Mouse (Mus musculus): ENCODE data around the gene Cipc.

Cipc gene

DNA sequence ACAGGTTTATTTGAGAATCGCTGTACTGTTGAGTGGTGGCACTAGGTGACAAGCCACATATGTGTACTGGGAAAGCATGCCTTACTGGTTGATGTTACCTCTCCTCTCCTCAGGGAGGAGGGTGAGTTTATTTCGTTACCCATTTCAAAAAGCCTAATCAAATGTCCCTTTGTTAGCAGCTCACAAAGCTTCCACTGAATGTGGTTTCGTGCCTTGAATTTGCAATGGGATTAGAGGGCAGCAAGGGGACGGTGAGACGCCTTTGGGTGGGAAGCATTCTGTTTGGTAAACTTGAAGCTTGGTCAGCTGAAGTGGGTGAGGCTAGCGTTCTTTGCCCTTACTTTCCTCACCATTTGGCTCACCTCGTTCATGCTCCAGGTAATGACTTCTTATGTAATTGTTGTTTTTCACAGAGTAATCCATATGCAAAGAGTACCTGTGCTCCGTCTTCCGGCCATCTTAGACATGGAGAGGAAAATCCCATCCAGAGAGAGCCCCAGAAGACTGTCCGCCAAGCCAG is 5.5 kb downstream of the Cipc start:
- in situ Hi-C loops (cut with MboI; ENCODE audit: unreplicated experiment in 2 of 2), result no loop called here

- in situ Hi-C loops (cut with MboI; ENCODE audit: unreplicated experiment in 2 of 2), result no loop called here
Measured at GRCm38 (mm10) chr12:86955894-86956293, 9.1 kb downstream of the Cipc start.

DNA sequence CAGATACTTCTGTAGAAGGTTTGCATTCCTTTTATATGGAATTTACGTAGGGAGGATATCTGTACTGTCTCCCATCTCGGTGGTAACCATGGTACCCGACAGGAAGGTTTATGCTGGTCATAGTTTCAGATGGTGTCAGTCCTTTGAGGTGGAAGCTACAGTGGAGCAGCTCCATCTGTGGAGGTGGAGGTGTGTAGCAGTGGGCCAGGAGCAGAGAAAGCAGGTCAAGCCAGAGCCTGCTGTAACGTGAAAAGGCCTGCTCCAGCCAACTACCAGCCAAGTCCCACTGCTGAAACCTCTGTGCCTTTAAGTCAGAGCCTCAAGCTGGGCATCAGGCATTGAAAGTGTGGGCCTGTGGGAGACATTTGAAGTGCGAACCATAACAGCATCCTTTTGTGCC is 11.7 kb downstream of the Cipc start:
- in situ Hi-C loops (cut with MboI; ENCODE audit: unreplicated experiment in 2 of 2), result no loop called here

DNA sequence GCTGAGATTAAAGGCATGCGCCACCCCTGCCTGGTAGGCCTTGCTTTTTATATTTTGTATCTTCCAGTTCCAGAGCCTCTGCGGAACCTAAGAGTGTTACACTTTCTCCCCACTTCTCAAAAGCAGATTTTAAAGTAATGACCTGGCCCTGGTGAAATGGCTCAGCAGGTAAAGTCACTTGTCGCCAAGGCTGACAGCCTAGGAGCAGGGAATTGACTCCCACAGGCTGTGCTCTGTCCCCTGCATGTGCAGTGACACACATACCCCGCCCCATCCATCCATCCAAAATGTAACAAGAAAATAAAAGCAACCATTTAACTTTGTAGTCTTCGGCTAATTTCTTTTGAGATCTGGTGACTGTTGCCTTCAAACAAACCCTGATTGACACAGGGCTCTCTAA is 12.8 kb downstream of the Cipc start:
- in situ Hi-C loops (cut with MboI; ENCODE audit: unreplicated experiment in 2 of 2), result no loop called here

- in situ Hi-C loops (cut with MboI; ENCODE audit: unreplicated experiment in 2 of 2), result no loop called here
Measured at GRCm38 (mm10) chr12:86960138-86960537, 13.3 kb downstream of the Cipc start.

GRCm38 (mm10) chr12:86960791-86961335 is 14.0 kb downstream of the Cipc start:
- in situ Hi-C loops (cut with MboI; ENCODE audit: unreplicated experiment in 2 of 2), result no loop called here

GRCm38 (mm10) chr12:86961589-86962344 is 14.9 kb downstream of the Cipc start:
- in situ Hi-C loops (cut with MboI; ENCODE audit: unreplicated experiment in 2 of 2), result no loop called here

DNA sequence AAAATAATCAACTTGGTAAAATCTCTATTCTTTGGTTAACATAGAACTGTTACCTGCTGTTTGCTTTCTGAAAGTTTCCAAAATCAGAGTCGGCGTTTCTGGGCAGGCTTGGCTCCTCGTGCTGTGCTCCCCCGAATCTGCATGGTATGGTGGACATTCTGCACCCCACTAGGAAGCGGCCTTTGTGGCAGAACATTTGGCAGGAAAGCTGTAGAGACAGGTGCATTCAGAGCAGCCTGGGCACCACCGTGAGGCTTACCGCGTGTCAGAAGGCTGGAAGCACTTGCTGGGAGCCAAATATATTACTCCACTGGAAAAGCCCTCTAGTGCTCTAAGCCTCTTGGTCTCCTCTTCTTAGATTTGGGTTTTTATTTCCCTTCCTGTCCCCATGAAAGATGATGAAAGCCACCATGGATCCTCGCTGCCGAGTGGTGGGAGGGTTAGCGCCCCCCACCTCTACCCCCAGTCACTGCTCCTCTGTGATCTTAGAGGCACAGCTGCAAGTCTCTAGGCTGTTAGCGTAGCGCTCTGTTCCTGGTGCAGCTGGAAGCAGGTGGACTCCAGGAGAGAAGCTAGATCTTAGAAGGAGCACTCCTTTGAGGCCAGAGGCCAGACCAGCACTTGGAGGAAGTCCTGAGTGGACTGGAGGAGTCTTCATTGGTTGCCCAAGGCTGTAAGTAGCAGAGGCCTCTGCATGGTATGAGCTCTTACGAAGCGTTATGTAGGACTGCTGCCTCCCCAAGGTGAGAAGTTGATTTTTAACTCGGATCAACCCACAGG is 17.6 kb downstream of the Cipc start:
- in situ Hi-C loops (cut with MboI; ENCODE audit: unreplicated experiment in 2 of 2), result no loop called here

DNA sequence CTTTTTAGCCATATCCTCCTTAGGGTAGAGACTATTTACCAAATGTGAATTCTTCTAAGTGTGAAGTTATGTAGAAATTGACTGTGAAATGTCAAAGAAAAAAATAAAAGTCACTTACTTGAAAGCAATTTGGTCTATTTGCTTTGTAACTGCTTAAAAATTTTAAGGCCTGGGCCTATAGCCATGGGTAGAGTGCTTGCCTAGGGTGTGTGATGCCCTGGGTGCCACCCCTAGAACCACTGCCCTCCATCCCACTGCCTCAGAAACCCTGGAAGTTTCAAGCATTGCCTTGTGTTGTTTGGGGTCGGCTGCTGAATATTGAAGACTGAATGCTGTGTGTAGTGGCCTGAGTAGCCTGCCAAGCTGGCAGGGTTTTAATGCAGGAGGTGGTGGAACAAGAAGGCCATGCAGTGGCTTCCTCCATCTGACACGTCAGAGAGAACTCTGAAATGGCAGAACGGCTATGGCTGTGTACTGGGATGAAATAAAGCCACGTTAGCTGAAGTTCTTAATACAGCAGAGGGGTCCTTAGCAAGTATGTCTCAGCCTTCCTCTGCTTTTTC is 18.5 kb downstream of the Cipc start:
- in situ Hi-C loops (cut with MboI; ENCODE audit: unreplicated experiment in 2 of 2), result no loop called here

DNA sequence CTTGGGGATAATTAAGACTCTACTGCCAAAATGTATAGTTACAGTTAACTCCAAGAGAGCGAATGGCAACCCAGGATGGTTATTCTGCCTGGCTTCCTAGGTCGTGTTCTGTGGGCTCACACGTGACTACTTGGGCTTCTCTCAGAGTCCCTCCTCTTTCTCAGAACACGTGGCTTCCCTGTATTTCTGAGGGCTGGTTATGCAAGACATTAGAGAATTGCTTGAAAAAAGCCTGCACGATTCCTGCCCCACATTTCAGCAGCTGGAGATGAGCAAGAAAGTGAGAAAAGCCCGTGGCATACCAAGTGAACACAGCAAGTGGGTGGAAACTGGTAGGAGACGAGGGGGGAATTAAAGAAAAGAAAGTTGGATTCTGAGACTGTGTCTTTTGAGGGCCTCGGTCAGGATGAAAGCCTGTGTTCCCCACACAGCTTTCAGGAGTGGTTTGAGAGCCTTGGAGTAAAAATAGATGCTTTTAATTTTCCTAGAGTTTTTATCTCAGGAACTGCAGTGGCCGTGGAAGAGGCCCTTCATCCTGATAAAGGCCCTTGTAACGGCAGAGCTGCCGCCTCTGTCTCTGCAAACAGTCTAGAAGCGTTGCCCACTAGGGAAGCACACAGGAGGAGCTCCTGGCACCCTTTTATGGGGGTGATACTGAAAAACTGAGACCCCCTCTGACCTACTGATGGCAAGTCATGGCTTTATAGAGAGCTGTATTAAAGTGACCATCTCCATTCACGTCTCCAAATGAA is 21.8 kb downstream of the Cipc start:
- in situ Hi-C loops (cut with MboI; ENCODE audit: unreplicated experiment in 2 of 2), result no loop called here

- in situ Hi-C loops (cut with MboI; ENCODE audit: unreplicated experiment in 2 of 2), result no loop called here
Measured at GRCm38 (mm10) chr12:86969220-86969601, 22.4 kb downstream of the Cipc start.

- in situ Hi-C loops (cut with MboI; ENCODE audit: unreplicated experiment in 2 of 2), result no loop called here
Measured at GRCm38 (mm10) chr12:86971089-86971488, 24.2 kb downstream of the Cipc start.

GRCm38 (mm10) chr12:86973216-86973615 is 26.4 kb downstream of the Cipc start:
- in situ Hi-C loops (cut with MboI; ENCODE audit: unreplicated experiment in 2 of 2), result no loop called here

DNA sequence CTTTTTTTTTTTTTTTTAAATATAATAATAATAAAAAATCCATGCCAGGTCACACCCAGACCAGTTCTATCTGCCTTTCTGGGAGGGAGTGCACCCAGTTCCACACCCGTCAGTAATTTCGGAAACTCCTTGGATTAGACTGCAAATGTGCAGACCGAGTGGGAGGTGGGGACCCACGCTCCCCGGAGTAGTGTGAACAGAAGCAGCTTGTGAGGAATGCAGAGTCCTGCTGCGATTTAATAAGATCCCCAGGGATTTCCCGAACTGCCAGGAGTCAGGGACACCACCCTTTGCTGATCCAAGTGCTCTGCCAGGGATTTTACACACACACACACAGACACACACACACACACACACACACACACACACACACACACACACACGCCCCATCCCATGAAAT is 26.9 kb downstream of the Cipc start:
- in situ Hi-C loops (cut with MboI; ENCODE audit: unreplicated experiment in 2 of 2), result no loop called here

DNA sequence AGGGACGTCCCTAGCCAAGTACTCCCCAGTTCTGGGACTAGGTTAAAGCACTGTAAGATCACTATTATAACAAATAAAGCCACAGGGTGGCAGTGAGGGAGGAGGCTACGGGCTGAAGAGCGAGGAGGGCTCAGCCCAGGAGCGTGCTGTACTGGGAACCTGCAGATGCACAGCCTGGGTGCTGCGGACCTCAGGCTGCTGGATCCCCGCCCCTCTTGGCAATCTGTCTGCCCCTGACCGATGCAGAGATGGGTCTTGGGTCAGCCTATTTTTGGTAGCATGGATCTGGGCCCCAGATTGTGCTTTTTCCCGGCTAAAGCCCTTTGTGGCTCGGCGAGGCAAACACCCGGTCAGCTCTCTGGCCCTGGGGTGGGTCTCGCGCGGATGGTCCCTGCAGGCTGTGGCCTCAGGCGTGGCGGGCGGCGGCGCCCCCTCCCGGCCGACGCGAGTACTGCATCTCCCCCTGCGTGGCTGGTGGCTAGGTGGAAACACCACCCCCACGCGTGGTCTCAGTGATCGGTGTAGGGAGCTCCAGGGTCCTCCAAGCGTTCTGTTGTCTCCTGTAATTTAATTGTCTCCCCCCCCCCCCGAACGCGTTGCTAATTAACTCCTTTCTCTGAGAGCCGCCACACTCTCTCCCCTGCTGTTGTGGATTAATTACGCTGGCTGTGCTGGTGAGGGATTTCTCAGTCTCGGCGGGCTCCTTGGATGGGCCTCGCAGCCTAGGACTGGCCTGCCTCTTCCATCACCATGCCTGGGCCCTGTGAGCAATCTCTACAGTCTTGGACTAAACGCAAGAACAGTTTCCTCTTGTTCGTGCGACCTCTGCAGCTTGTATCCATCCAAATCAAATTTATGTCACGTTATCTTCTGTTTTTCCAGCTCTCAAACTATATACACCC is 27.8 kb downstream of the Cipc start:
- in situ Hi-C loops (cut with MboI; ENCODE audit: unreplicated experiment in 2 of 2), result no loop called here

- in situ Hi-C loops (cut with MboI; ENCODE audit: unreplicated experiment in 2 of 2), result no loop called here
Measured at GRCm38 (mm10) chr12:86975761-86976160, 28.9 kb downstream of the Cipc start.

GRCm38 (mm10) chr12:86976511-86977168 is 29.8 kb downstream of the Cipc start:
- in situ Hi-C loops (cut with MboI; ENCODE audit: unreplicated experiment in 2 of 2), result no loop called here

DNA sequence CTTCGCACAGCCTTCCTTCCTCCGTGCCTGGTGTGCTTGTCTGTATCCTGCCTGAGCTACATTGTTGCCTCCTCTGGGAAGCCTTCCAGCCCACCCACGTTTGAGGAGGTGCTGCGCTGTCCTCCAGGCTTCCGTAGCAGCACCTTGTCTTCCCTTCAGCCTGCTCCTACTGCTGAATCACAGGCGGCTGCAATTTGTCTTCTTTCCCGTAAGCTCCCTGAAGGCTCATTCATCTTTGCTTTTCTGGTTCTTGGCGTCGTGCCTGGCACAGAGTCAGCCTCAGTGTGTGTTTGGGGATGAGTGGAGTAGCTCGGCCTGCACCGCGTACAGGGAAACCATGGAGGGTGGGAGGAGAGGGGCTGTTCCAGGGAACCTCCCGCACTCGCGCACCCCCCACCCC is 31.0 kb downstream of the Cipc start:
- in situ Hi-C loops (cut with MboI; ENCODE audit: unreplicated experiment in 2 of 2), result no loop called here

GRCm38 (mm10) chr12:86981180-86981579 is 34.3 kb downstream of the Cipc start:
- in situ Hi-C loops (cut with MboI; ENCODE audit: unreplicated experiment in 2 of 2), result no loop called here
